Mouse (Mus musculus) heart, postnatal 0 days (tissue): Measurements from ENCODE around the gene Clpp. TPM values are rescaled to one million over a fixed set of nuclear protein-coding genes. Genes with fewer than 3 reads are reported as not detected.

ENCODE experiments used
- ATAC-seq: fragments of 200-750 bp; cut with Nextera tagmentation; 2 replicates; pipeline ENCODE4 v1.8.0; 2017; ENCODE audit warnings: low read depth, moderate number of reproducible peaks, moderate library complexity; ENCODE audit not compliant: insufficient read depth
- DNase-seq: peaks from one replicate; pipeline ENCODE4 v3.0.0-alpha.2; 2016; ENCODE audit warnings: low spot score
- H3K27ac ChIP-seq: fragments of 300-500 bp; sonication (generic); 2 replicates; pipeline ENCODE4 v1.5.1; 2014; ENCODE audit warnings: low read depth, mild to moderate bottlenecking
- H3K27me3 ChIP-seq: fragments of 300-500 bp; sonication (generic); 2 replicates; pipeline ENCODE4 v1.6.1; 2014; ENCODE audit warnings: low read length, mixed read lengths; ENCODE audit not compliant: control insufficient read depth, insufficient read depth
- H3K36me3 ChIP-seq: fragments of 300-500 bp; sonication (generic); replicated peaks from 2 replicates; pipeline ENCODE4 v1.6.1; 2014; ENCODE audit warnings: low read length, mixed read lengths; ENCODE audit not compliant: control insufficient read depth, insufficient read depth
- H3K4me1 ChIP-seq: fragments of 300-500 bp; sonication (generic); 2 replicates; pipeline ENCODE4 v1.6.1; 2014; ENCODE audit warnings: antibody characterized with exemption; ENCODE audit not compliant: control insufficient read depth, insufficient read depth
- H3K4me2 ChIP-seq: fragments of 300-500 bp; sonication (generic); 2 replicates; pipeline ENCODE4 v1.6.1; 2014; ENCODE audit warnings: low read depth, mild to moderate bottlenecking, low read length, moderate library complexity
- H3K4me3 ChIP-seq: fragments of 300-500 bp; sonication (generic); 2 replicates; pipeline ENCODE4 v1.5.1; 2014; ENCODE audit warnings: low read depth, low read length
- H3K9ac ChIP-seq: fragments of 300-500 bp; sonication (generic); replicated peaks from 2 replicates; pipeline ENCODE4 v1.6.1; 2014; ENCODE audit warnings: low read depth, low read length, mixed read lengths
- H3K9me3 ChIP-seq: fragments of 300-500 bp; sonication (generic); replicated peaks from 2 replicates; pipeline ENCODE4 v1.6.1; 2016; ENCODE audit warnings: low read length; ENCODE audit not compliant: control insufficient read depth
- CTCF ChIP-seq: IDR thresholded peaks from 2 replicates; pipeline ENCODE4 v1.5.1; 2016; ENCODE audit warnings: antibody characterized with exemption, control low read depth, low read depth
- EP300 ChIP-seq: IDR thresholded peaks from 2 replicates; pipeline ENCODE4 v1.6.1; 2016; ENCODE audit warnings: antibody characterized with exemption, low read depth
- WGBS: fragments of 180-500 bp; shearing (Covaris S2); extraction: QIAGEN DNeasy Blood & Tissue Kit; methylation state at CpG from one replicate; pipeline ENCODE4 v1.1.7; 2014; 5-methylcytosine and 5-hydroxymethylcytosine counted together
- polyA plus RNA-seq: library from polyadenylated mRNA; unstranded; fragments of >200 nt; fragmentation: Nextera tagmentation; extraction: Ambion mirVana; gene quantifications from 2 replicates; pipeline ENCODE4 v1.2.1, GENCODE M21; 2015
- total RNA-seq: library from RNA; depleted of rRNA; stranded (reverse); fragments of >200 nt; gene quantifications from 2 replicates; pipeline ENCODE4 v1.2.3, GENCODE M21; 2014; ENCODE audit warnings: low replicate concordance; rRNA removed

The Clpp gene
- total RNA-seq (116 and 186 TPM in 2 replicates), polyA plus RNA-seq (119 and 124 TPM in 2 replicates)

GRCm38 (mm10) chr17:56990115-56990746 is at the start of gene Clpp:
Gene Clpp, plus strand, starts transcription at chr17:56990305.
- Histone ChIP-seq H3K4me2 (peak within 1 kb of the TSS; percentile 93), H3K4me3 (peak within 1 kb of the TSS; percentile 69), H3K9me3 (no peaks in the 10 kb centered on the region), H3K9ac (peak within 1 kb of the TSS; percentile 65), H3K36me3 (peaks cover 31% of the 10 kb centered on the region), H3K27ac (peak within 1 kb of the TSS; percentile 65), H3K4me1 (peaks cover 5% of the 10 kb centered on the region), H3K27me3 (no peaks in the 10 kb centered on the region)
- TF ChIP-seq CTCF (no peak), EP300 (no peak)
- WGBS: under 1% methylated on average over 52 of the region's 52 CpGs
- DNase-seq: peak; percentile 98
- peak; percentile 96 for ATAC-seq

GRCm38 (mm10) chr17:56950915-56951314 is 39.2 kb upstream of the Clpp start:
- DNase-seq: no peak
- H3K27ac ChIP-seq: no peak overlapping the region
- no peak overlapping the region for H3K4me2 ChIP-seq
- no peaks in the 10 kb centered on the region; the same call in 1 of the 2 replicates for H3K9me3 ChIP-seq
- H3K27me3 ChIP-seq: no peaks in the 10 kb centered on the region
- WGBS: 11% methylated on average over 3 of the region's 3 CpGs
- H3K9ac ChIP-seq: no peak overlapping the region
- no peaks in the 10 kb centered on the region for H3K4me1 ChIP-seq
- H3K4me3 ChIP-seq: no peak overlapping the region
- no peaks in the 10 kb centered on the region for H3K36me3 ChIP-seq
- peak; percentile 65 for TF ChIP-seq CTCF
- TF ChIP-seq EP300: no peak
- ATAC-seq: no peak

DNA sequence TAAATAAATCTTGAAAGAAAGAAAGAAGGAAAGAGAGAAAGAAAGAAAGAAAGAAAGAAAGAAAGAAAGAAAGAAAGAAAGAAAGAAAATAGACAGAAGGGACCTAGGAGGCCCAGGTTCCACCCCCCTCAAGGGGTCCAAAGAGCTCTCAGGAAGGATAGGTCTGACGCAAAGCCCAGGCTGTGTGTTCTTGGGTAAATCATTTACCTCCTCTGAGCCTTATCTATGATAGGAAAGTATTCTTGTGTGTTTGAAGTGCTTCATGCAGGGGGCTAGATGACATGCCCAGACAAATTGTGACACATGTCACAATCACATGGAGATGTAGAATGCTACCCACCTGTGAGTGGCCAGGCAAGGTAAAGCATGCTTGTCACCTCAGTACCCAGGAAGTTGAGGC is 37.5 kb upstream of the Clpp start:
- ATAC-seq (no peak), DNase-seq (no peak)
- no peak overlapping the region for H3K27ac ChIP-seq
- H3K27me3 ChIP-seq: no peaks in the 10 kb centered on the region
- TF ChIP-seq EP300 (no peak), CTCF (no peak)
- H3K4me1 ChIP-seq: no peaks in the 10 kb centered on the region
- H3K9me3 ChIP-seq: no peaks in the 10 kb centered on the region
- H3K4me2 ChIP-seq: no peak overlapping the region
- no peaks in the 10 kb centered on the region for H3K36me3 ChIP-seq
- no peak overlapping the region for H3K9ac ChIP-seq
- 70% methylated on average over 1 of the region's 1 CpGs for whole genome bisulfite sequencing
- H3K4me3 ChIP-seq: no peak overlapping the region

- H3K27me3 ChIP-seq: no peaks in the 10 kb centered on the region
- 71% methylated on average over 7 of the region's 7 CpGs for WGBS
- H3K36me3 ChIP-seq: no peaks in the 10 kb centered on the region
- DNase-seq (no peak), ATAC-seq (no peak)
- H3K9ac ChIP-seq: no peak overlapping the region
- TF ChIP-seq EP300 (no peak), CTCF (no peak)
- H3K4me2 ChIP-seq: no peak overlapping the region
- no peaks in the 10 kb centered on the region for H3K9me3 ChIP-seq
- no peak overlapping the region for H3K4me3 ChIP-seq
- no peaks in the 10 kb centered on the region for H3K4me1 ChIP-seq
- no peak overlapping the region for H3K27ac ChIP-seq
These were observed 35.2 kb upstream of the Clpp start for GRCm38 (mm10) chr17:56954871-56955270.

DNA sequence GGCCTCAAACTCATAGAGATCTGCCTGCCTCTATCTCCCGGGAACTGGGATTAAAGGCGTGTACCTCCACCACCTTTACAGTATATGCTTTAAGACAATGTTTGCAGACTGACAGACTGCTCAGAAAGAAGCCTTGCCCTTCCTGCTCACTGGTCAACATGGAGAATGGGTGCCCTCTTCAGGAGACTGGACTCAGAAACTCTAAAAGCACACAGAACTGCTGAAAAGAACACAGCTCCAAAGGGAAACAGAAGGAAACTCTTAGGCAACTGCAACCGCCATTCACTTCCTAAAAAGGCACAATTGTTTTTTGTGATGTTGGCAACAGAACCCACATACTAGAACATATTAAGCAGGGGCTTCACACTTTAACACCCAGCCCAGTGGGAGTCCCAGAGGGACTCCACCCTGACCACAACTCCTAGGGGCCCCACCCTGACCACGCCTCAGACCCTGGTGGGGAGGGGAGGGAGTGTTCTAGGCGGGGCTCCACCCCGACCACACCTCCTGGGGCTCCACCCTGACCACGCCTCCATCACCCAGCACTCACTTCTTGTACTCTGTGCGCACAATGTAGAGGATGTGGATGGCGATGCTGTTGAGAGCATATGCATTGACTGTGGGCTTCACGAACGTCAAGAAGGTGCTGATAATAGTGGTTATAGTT is 32.2 kb upstream of the Clpp start:
- WGBS: 8% methylated on average over 11 of the region's 11 CpGs
- Histone ChIP-seq H3K27ac (no peak overlapping the region), H3K27me3 (no peaks in the 10 kb centered on the region), H3K9ac (no peak overlapping the region), H3K4me3 (no peak overlapping the region), H3K4me2 (no peak overlapping the region), H3K4me1 (no peaks in the 10 kb centered on the region), H3K36me3 (no peaks in the 10 kb centered on the region), H3K9me3 (no peaks in the 10 kb centered on the region)
- peak; percentile 13; the same call in 1 of the 2 replicates for TF ChIP-seq CTCF
- TF ChIP-seq EP300: no peak
- peak; percentile 6 for DNase-seq
- ATAC-seq: 0 out of 2 replicates have a peak, but pooled peaks have one; percentile 30
